Mouse (Mus musculus): ENCODE data around the gene Vrk2.

DNA sequence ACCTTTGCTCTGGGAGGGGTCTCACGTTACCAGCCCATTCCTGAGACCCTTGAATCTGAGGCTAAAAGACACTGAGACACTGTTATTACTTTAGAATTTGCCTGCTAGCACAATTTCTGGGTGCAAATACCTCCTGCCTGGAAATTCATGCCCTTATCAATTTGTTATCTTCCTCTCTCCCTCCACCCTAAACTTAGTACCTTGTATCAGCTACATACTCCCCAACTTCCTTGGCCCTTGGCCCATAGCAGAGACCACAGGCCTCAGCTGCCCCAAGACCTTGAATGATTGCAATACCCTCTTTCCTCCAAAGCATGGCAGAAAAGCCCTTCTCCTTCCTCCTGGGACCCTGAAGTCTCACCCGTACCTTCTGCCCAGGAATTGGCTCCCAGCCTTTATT, 142.6 kb downstream of the Vrk2 start:
- TF ChIP-seq POLR2A (IDR thresholded peaks at IDR 0.05; ENCODE audit: low read depth, low read length) (no peak), CTCF (conservative IDR thresholded peaks at IDR 0.05; ENCODE audit: insufficient read depth, insufficient read length, low read depth, low read length) (no peak)
